Mouse (Mus musculus) spleen, embryonic (tissue): ENCODE results near the gene Dlgap3.

Experiments
- CTCF ChIA-PET: fragments of 350-600 bp; sonication (Branson Sonifier 250); formaldehyde crosslinking; loops from one replicate; lab custom pipeline; 2022; lab: Charles Lee

The Dlgap3 gene

DNA sequence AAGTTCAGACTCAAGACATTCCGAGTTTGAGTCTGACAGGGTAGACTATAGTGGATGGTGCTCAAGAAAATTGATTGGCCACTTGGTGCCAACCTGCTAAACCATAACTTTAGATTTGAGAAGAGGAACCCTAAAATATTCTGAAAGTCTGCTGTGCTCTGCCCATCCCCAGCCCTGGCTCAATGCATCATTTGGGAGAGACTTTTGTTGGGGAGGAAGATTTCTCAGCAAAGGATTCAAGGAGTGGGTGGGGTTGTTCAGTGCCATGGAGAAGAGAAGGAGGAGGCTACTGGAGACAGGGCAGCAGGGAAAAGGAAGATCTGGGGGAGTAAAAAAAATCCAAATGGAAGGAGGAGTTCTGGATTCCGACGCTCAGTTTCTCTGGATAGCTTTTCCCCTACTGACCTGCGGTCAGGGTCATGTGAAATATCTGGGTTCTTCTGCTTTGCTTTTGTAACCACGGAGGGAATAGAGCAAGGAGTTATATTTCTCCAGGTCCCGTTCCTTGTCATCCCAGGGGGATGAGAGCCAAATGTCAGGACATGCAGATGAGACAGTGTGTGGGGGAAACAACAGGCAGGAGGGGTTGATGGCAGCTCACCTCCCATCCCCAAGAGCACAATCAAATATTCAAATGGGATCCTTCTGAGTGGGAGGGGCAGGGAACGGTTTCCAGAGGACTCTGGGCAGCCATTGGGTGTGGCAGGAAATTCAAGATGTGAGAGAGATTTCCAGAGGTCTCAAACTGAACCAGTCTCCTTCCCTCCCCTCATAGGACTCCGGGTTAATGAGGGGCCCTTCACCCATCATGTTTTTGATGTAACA is 5.3 kb downstream of the Dlgap3 start:
- CTCF ChIA-PET = no interaction called here

DNA sequence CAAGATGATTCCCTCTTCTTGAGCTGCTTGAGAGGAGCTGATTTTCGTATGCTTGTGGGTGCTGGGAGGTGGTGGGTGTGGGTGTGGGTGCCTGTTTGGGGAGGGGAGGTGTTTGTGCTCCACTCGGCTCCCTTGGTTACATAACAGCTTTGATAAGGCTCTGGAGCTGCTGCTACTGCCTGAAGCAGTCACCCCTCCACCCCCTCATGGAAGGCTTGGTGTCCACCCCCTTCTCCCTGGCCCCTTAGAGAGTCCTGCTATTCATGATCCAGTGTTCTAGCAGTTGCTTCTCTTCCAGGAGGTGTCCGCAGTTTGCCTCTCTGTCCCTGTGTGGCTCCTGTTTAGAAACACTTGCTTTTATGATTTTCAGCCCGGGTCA is 5.9 kb downstream of the Dlgap3 start:
- CTCF ChIA-PET = no interaction called here

DNA sequence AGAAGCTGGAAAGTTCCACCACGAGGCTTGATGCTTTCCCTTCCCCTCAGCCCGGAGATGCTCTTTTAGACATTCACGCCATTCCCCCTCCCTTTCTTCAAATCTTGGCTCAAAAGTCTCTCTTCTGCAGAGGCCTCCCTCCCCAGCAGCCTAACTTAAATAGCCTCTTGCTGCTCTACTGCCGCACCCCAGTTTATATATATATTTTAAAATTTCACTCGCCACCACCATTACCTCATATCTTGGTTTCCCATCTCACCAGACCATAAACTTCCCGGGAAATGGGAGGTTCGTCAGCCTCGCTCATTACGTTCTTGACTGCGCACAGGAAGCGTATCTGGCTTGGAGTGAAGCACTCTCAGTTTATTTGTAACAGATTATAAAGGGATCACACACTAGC is 9.0 kb downstream of the Dlgap3 start:
- CTCF ChIA-PET = no interaction called here

DNA sequence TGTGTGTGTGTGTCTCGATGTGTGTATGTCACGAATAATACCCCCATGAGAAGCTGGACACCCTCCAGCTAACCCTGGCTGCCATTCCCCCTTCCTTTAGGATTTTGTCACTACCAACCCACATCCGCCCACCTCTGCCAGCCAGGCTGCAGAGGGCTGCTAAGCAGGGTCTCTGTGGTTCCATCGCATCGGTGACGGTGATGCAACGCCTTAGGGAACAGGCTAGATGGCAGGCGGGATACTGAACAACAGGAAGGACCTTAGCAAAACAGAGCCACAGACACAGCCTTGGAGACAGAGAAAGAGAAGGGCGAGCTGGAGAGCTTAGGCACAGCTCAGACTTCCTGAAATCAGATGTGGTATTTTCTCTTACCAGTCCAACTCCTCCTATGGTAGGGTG is 9.7 kb downstream of the Dlgap3 start:
- CTCF ChIA-PET = no interaction called here

DNA sequence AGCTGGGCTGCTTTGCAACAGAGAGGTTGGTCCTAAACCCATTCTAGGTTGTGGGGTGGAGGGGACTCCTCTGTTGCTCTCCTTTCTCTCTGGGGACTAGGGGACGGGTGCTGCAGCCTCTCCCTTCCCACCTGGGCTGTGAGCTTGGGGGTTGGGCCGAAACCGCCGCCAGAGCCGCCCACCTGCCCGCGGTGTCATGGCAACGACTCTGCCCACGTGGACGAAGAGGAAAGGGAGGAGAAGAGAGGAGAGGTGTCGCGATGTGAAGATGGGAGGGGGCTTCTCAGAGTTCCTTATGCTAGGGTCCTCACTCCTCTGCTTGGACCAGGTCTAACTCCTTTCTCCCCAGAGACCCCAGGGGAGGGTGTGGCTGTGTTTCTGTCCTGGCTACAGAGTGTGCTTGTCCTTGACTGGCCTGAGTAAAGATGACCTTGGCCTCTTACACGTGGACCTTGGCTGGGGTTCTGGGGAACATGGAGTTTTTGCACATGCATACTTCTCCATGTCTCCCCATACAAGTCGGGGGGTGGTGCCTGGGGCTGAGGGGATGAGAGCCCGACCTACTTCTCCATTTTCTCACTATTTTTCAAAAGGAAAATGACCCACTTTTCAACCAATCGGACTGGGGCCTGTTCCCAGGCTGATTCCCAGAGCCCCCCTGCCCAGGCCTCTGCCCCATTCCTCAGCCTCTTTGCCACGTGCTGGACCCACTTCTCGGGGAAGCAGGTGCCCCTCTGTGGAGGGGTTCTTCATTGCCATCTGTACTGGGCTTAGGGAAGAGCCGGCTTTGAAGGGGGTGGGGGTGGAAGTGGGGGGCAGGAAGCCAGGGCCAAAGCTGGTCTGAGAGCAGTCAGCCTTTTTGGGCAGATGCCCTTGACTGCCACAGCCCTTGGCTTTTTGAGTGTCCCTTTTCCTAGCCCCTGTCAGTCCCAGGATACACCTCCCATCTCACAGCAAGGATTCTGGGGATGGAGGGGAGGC is 10.8 kb downstream of the Dlgap3 start:
- CTCF ChIA-PET = no interaction called here

DNA sequence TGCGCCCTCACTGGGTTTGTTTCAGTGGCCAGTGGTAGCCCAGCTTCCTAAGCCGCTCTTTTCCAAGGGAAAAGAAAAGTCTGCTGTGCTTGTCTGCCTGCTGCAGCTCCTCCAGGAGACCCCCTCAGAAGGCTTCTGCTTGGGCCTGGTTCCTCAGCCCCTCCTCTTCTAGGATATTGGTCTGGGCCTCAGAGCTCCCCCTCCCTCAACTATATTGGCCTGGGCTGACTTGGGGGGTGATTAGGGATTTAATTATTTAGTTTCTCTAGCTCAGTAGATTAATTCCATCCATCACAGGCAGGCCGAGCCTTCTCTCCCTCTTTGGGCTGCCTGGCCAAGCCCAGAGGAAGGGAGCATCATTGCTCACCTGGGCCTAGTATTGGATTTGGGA is 11.4 kb downstream of the Dlgap3 start:
- CTCF ChIA-PET = no interaction called here

DNA sequence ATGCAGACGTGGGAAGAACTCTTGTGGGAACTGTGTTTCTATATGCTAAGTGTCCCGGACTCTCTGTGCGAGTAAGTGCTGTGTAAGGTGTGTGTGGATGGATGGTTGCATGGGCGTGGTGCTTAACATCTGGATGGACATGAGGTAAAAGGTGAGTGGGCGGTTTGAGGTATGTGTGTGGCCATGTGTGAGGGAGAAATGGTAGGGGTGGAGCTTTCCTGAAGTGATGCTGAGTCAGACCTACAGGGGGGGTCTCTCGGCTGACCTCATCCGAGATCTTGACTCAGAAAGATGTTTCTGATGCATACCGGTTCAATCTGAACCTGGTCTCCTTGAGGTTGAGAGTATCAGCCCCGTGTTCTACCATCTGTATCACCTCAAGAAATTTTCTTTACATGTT is 12.0 kb downstream of the Dlgap3 start:
- CTCF ChIA-PET = no interaction called here

DNA sequence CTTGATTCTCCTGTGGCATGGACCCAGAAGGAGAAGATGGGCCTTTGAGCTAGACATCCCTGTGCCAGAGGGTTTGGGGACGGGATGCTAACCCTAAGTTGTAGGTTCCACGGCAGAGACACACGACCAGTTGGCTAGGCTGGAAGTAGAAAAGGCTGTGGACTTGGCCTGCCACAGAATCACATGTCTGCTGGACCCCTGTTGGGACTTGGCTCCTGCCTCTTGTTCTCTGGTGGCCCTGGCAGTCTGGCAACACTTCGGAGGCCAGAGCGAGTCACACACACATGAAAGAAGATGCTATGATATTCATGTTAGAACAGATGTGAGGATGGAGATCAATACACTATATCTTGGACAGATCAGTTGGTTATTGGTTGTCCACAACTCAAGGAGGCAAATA is 14.9 kb downstream of the Dlgap3 start:
- CTCF ChIA-PET = no interaction called here

DNA sequence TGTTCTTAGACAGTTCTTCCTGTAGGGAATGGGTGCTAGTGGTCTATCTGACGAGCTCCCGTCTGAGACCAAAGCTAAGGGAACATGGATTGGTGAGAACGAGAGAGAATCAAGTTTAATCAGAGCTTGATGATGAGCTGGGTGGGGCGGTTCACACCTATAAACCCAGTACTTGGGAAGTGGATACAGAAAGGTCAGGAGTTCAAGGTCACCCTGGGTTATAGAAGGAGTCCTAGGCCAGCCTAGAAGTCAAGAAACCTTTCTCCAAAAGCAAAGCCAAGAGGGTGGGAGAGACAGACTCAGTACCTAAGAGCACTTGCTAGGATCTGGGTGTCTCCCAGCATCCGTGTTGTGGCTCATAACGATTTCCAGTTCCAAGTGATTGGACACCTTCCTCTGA is 21.9 kb downstream of the Dlgap3 start:
- CTCF ChIA-PET = no interaction called here

DNA sequence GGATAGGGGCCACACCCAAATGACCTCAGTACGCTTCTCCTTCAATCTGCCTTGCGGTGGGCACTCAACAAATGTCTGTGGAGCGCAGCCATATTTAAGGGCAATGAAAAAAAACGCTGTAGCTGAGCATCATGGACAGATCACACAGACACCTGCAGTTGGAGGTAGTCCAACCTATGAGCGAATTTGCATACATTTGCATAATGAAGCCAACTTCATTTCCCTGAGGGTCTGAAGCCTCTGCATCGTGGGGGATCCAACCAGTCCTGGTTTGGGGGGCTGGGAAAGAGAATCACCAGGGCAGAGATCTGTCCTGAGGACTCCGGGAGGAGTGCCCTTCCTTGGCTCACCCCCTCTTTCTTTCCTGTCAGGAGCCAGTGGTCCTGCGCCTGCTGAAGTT is 23.7 kb downstream of the Dlgap3 start:
- CTCF ChIA-PET = no interaction called here

DNA sequence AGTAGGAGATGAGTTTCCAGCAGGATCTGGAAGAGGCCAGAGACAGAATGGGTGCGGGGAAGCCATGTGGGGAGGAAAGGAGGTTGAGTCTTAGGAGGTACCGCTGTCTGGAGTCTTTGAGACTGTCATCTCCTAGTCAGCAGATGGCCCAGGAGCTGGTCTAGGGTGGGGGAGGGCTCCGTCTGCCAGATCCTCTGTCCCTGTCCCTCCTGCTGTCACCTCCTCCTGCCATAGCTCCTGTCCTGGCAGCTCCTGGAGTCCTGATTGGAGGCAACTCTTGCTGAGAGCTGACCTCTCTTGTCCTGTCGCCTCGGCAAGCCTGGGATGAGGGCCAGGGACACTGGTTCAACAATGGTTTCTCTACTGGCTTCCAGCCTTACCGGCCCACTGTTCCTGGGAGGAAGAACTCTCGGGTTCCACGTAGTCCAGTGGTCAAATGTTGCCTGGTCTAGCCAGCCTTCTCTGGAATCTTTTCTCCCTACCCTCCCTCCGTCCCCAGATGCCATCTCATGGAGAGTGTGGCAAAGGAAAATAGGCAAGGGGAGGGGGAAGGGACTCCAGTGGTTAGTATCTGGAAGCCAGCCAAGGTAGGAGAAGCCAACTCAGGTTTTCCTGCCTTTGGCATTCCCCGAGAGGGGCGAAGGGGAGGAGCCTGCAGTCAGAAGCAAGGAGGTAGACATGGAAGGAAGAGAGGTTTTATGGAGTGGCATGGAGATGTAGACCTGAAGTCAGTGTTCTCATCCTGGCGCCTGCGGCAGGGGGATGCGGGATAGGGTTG is 24.6 kb downstream of the Dlgap3 start:
- CTCF ChIA-PET = no interaction called here

DNA sequence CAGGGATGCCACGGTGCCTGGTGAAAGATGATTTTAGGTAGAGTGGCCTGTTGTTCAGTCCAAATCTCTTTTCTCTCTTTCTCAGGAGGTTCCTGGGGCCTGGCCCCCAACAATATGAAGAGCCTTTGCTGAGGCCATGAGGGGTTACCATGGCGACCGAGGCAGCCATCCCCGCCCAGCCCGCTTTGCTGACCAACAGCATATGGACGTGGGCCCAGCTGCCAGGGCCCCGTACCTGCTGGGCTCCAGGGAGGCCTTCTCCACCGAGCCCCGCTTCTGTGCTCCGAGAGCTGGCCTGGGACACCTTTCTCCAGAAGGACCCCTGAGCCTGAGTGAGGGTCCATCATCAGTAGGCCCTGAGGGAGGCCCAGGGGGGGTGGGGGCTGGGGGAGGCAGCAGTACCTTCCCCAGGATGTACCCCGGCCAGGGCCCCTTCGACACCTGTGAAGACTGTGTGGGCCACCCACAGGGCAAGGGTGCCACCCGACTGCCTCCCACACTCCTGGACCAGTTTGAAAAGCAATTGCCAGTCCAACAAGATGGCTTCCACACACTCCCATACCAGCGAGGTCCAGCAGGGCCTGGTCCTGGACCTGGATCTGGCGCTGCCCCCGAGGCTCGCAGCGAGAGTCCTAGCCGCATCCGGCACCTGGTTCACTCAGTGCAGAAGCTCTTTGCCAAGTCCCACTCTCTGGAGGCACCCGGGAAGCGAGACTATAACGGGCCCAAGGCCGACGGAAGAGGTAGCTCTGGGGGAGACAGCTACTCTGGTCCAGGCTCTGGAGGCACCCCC is 25.7 kb downstream of the Dlgap3 start:
- CTCF ChIA-PET = no interaction called here

DNA sequence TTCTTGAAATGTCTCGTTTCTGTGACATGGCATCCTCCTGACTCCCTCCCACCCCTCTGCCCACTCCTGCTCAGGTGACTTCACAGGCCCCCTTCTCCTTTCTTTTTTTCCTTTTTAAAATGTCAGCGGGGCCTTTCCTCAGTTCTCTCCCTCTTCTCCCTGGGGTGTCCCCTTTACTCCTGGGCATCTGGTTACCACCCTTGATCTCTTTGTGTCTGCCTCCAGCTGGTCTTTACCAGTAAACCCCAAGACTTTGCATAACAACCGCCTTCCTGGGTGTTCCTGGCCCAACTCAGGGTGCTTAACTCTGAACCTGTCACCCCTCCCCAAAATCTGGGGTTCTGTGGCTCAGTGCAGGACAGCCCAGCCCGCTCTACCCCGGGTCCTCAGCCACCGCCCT is 29.6 kb downstream of the Dlgap3 start:
- CTCF ChIA-PET = no interaction called here

DNA sequence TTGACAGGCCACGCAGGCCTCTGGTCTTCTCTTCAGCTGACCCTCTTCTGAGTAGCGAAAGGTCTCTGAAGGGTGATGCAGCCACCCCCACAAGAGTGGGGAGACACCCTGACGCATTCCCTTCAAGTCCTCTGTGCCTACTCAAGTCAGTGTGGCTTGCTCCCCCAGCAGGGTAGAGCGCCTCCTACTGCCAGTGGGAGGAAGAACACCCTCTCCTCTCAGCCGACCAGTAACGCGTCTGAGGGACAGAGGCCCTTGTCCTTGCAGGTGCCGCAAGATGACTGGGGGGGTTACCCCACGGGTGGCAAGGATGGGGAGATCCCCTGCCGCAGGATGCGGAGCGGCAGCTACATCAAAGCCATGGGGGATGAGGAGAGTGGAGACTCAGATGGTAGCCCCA is 30.4 kb downstream of the Dlgap3 start:
- CTCF ChIA-PET = no interaction called here

DNA sequence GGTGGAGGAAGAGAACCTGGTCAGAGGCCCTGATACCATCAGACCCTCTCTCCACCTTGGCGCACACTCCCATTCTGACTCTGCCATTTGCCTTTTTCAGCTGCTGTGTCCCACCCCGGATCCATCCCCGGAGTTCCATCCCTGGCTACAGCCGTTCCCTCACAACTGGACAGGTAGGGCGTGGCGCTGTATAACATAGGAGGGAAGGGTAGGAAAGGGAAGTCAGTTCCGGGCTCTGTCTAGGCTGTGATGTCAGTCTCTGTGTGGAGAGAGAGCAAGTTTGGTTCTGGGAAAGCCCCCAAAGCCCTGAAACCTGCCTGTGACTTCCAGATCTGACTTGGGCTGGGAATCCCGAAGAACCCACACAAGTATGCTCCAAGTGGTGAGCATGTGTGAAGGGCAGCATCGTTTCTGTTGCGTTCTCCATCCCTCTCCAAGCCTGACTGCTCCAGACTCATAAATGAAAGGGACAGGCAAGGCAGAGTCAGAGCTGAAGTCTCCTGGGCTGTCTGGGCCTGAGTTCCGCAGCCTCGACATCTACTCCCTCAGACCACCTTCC is 31.2 kb downstream of the Dlgap3 start:
- CTCF ChIA-PET = interaction anchor here (0.6 kb wide), 1 partner anchor 27 kb away, joined by 12 read pairs; no protein-coding TSS in a partner anchor

DNA sequence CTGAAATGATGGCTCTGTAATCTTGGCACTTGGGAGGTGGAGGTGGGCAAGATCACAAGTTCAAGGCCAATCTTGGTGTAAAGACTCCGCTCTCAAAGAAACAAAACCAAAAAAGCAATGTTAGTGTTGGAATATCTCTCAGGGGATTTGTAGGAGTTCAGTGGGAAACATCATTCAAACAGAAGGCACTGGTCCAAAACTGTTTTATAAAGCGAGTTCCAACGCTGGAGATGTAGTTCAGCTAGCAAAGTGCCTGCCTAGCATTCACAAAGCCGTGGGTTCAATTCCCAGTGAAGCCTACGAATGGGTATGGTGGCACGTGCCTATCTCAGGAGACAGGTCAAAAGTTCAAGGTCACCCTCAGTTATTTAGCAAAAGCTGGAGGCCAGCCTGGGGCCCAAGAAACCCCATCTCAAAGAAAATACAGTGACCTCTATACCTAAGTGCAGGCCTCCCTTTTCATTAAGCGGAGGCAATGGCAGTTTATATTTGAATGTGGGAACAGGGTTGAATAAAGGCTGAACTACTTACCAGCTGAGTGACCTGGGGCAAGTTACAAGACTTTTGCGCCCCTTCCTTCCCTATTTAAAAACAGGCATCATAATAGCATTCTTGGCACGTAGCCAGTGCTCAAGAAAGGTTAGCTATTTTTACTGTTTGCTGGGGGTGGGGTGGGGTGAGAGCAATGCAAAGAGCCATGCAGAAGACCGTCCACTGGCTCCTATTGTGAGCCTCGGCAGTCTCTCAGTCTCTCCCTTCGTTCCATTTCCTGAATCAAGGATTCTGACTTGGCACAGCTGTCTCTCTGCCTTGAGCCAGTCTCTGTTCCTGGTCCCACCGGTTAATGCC is 32.0 kb downstream of the Dlgap3 start:
- CTCF ChIA-PET = interaction anchor here (0.9 kb wide), 1 partner anchor 43 kb away, joined by 20 read pairs; no protein-coding TSS in a partner anchor

DNA sequence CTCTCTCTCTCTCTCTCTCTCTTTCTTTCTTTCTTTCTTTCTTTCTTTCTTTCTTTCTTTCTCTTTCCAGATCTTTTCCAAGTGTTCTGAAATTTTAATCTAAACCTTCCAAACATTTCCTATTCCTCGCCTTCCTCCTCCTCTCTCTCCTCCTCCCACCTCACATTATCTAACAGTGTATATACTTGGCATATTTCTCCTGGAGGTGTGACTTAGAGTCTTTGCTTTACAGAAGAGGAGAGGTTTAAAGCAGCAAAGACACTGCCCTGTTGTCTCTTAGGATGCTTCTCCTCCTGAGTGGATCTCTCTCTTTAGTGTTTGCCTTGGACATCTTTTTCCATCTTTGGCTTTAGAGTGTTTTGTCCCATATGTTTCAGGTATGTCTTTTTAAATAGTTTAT is 34.1 kb downstream of the Dlgap3 start:
- CTCF ChIA-PET = no interaction called here

DNA sequence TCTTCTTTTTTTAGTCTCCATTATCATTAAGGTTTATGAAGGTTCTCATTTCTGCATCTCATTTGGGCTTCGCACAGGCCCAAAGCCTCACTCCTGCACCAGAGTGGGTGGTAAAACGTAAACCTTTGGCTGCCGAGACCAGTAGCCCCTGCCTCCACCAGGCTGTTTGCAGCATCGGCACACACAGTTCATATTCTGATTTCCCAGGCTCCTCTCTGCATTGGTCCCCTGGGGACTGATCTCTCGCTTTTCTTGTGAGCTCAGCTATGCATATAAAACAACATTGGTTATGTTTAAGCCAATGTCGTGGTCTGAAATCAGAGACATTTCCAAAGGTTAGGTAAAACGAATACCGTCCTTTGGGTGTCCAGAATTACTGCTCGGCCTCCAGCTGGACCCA is 42.3 kb downstream of the Dlgap3 start:
- CTCF ChIA-PET = no interaction called here

DNA sequence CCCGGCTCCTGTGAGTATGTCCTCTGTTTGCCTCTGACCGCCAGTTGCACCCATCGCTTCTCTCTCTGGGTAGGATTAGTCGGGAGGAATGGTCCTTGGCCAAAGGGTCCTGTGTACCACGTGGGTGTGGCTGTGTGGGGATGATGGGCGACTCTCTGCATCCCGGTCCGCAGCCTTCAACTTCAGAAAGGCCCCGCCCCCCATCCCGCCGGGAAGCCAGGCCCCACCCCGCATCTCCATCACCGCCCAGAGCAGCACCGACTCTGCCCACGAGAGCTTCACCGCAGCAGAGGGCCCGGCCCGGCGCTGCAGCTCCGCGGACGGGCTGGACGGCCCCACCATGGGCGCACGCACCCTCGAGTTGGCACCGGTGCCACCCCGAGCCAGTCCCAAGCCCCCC is 45.5 kb downstream of the Dlgap3 start:
- CTCF ChIA-PET = no interaction called here

DNA sequence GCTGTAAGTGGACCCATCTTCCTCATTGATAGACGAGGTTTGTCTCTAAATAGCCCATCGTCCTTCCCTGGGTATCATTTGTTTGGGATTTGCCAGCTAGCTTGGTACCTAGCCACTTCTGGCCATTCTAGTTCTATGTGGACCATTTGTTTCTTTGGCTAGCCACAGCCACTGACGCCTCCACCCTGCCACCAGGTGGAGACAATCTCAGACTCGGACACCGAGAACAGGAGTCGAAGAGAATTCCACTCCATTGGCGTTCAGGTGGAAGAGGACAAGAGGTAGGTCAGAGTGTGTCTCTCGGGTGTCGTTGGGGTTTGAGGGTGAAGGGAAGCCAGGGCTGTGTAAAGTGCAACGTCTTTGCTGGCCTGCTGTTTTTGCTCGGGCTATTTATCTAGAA is 46.1 kb downstream of the Dlgap3 start:
- CTCF ChIA-PET = no interaction called here
